Mouse (Mus musculus) R1 (cell line): ENCODE measurements around the gene Samd14.

Source experiments
- DNase-seq: peaks from one replicate; pipeline ENCODE4 v3.0.0-alpha.2; 2018; ENCODE audit warnings: low read depth, low spot score

The Samd14 gene

DNA sequence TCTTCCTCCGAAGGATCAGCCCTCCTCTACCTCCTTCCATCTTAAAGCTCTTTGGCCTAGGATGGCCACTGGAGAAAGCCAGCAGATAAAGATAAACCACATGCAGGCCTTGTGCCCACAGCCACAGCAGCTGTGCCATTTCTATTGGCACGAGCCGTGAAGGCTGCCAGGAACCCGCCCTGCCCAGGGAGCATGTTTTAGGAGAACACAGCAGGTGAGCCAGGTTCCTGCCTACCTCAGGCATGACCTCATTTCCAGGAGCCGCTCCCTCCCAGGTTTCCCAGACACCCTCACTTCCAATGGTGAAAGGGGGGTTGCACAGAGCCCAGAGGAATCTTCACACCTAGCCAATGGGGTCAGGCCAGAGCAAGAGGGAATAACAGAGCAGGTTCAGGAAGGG lies 63.1 kb downstream of the Samd14 start:
- peak; percentile 61 for DNase-seq

DNA sequence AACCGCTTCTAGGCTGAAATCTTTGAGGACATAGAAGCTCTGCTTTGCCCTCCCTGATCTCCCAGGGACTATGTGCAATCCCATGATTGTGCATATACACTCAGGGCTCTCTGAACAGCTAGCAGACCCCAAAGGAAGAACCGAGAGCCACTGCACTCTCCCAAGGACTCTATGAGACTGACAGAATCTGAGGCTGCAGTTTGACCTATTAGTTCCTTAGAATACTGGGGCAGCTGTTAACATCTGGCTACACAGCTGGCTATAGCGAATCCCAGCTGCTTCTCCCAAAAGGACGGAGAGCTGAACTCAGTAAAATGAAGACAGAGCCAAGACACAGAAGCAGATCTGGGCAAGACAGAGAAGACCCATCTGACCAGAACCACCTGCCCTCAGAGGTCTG lies 64.2 kb downstream of the Samd14 start:
- DNase-seq: no peak

DNA sequence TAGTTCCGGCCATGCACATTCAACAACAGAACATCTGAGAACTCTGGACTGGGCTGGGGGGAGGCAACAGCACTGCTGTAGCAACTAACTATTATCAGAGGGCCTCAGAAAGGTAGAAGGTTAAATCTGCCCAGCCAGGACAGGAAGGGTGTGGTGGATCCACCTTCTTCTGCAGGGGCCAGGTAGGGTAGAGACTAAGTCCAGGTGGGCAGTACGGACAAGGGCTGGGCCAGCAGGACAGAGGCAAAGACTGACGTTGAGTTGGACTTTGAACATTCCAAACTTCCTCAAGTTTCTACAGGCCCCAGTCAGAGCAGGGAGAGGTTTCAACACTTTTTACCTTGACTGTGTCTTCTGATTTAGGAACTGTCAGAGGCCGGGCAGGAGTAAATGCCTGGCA lies 65.0 kb downstream of the Samd14 start:
- DNase-seq: no peak

DNA sequence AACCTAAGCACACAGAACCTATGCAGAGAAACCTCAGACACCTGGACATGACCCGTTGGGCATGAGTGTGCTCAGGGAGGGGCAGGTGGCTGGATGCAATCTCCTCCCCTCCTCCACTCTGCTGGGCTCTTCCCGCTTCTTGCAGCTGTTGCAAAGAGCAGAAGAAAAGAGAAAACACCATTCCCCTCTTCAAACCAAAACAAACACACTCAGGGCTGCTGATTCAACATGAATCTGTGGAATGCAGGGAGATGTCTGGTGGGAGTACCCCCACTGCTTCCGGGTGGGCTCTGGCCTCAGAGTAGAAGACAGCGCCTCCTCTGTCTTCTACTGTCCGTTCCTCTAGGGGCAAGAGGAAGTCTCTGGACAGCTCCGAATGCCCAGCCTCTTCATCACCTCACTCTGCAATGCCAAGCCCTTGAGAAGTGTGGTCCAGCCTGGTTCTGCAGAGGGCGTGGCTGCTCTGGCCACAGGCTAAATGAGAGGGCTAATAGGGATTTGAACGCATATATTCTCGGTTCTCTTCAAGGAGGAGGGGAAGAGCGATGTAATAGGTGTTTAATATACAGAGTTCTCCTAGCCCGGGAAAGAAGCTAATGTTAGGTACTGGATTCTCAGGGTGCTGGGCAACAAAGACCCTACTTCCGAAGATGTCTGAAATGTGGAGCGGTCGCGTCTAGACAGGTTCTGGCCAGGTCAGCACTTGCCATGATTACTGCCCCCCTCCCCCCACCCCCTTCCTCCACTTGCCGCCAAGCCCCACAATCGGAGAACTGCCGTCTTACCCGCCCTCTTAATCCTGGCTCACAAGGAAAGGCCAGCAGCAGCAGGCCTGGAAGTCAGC lies 65.7 kb downstream of the Samd14 start:
- peak; percentile 65 for DNase-seq
